Mouse (Mus musculus): ENCODE measurements at regions not wholly inside any gene's neighbourhood (a gene's known extent, or its start where the extent isn't known, plus 50 kb on each side); places are given as distances from the start of the nearest gene placed in this dataset.

- TF ChIP-seq CTCF (IDR thresholded peaks at IDR 0.05) (no peak), POLR2A (IDR thresholded peaks at IDR 0.05; ENCODE audit: insufficient read depth, low read depth, low read length) (no peak), EP300 (IDR thresholded peaks at IDR 0.05; ENCODE audit: insufficient read depth, low read depth, low read length) (no peak)
Measured at GRCm38 (mm10) chr13:112090737-112091136, 197.5 kb upstream of the Ankrd55 start.

All from heart, adult 2 months (tissue).